Mouse (Mus musculus) stomach, embryonic 15.5 days (tissue): ENCODE data around the gene Olfr891. TPM values are rescaled to one million over a fixed set of nuclear protein-coding genes. Genes with fewer than 3 reads are reported as not detected.
"Not testable (repeated sequence)": the region's sequence is repeated elsewhere in the genome, so short reads cannot be mapped to it uniquely, and the experiment has no call there.

Experiments used
- ATAC-seq: fragments of 200-750 bp; cut with Nextera tagmentation; 2 replicates; pipeline ENCODE4 v1.8.0; 2017; ENCODE audit warnings: low read depth, moderate number of reproducible peaks, moderate TSS enrichment; ENCODE audit not compliant: insufficient read depth, low FRiP score
- H3K27ac ChIP-seq: fragments of 300-500 bp; sonication (generic); 2 replicates; pipeline ENCODE4 v1.5.1; 2015; ENCODE audit warnings: mild to moderate bottlenecking, inconsistent platforms
- H3K27me3 ChIP-seq: fragments of 300-500 bp; sonication (generic); replicated peaks from 2 replicates; pipeline ENCODE4 v1.6.1; 2015; ENCODE audit warnings: inconsistent platforms
- H3K36me3 ChIP-seq: fragments of 300-500 bp; sonication (generic); 2 replicates; pipeline ENCODE4 v1.6.1; 2015; ENCODE audit warnings: inconsistent platforms
- H3K4me1 ChIP-seq: fragments of 300-500 bp; sonication (generic); 2 replicates; pipeline ENCODE4 v1.6.1; 2015; ENCODE audit warnings: inconsistent platforms
- H3K4me2 ChIP-seq: fragments of 300-500 bp; sonication (generic); 2 replicates; pipeline ENCODE4 v1.6.1; 2015; ENCODE audit warnings: mild to moderate bottlenecking, inconsistent platforms
- H3K4me3 ChIP-seq: fragments of 300-500 bp; sonication (generic); replicated peaks from 2 replicates; pipeline ENCODE4 v1.5.1; 2015; ENCODE audit warnings: inconsistent platforms
- H3K9ac ChIP-seq: fragments of 300-500 bp; sonication (generic); 2 replicates; pipeline ENCODE4 v1.6.1; 2015; ENCODE audit warnings: inconsistent platforms
- H3K9me3 ChIP-seq: fragments of 300-500 bp; sonication (generic); 2 replicates; pipeline ENCODE4 v1.6.1; 2016; ENCODE audit warnings: inconsistent platforms
- WGBS: fragments of 180-500 bp; shearing (Covaris S2); methylation state at CpG from one replicate; pipeline ENCODE4 v1.1.7; 2015; 5-methylcytosine and 5-hydroxymethylcytosine counted together
- polyA plus RNA-seq: library from polyadenylated mRNA; unstranded; fragments of >200 nt; fragmentation: Nextera tagmentation; extraction: Ambion mirVana; gene quantifications from 2 replicates; pipeline ENCODE4 v1.2.1, GENCODE M21; 2015

Gene Olfr891
- not detected in 2 replicates for polyA plus RNA-seq

DNA sequence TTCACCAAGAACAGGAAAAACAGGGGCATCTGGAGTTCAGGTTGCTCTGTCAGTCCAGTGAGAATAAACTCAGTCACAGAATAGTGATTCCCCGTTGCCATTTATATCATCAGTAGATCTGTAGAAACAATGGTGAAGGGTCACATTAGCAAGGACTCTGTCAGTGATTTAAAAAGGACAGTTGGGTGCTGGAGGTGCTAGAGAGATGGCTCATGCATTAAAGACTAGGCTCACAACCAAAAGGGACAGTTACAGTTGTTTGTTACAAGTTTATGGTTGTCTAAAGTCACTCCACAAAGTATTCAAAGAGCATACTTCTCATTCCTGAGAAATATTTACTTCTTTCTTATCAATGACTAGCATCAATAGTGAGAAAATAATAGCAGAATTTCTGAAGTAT, at the start of gene Olfr891:
TSS of gene Olfr891 (minus strand) at position 101 of the 400 bp plus-strand sequence.
- Histone ChIP-seq H3K9ac (no peak within 1 kb of the TSS), H3K27me3 (no peaks in the 10 kb centered on the region), H3K4me3 (no peak within 1 kb of the TSS), H3K4me2 (no peak within 1 kb of the TSS), H3K27ac (no peak within 1 kb of the TSS), H3K4me1 (no peaks in the 10 kb centered on the region), H3K9me3 (no peaks in the 10 kb centered on the region), H3K36me3 (no peaks in the 10 kb centered on the region)
- 74% methylated on average over 1 of the region's 1 CpGs for WGBS
- ATAC-seq, result no peak

DNA sequence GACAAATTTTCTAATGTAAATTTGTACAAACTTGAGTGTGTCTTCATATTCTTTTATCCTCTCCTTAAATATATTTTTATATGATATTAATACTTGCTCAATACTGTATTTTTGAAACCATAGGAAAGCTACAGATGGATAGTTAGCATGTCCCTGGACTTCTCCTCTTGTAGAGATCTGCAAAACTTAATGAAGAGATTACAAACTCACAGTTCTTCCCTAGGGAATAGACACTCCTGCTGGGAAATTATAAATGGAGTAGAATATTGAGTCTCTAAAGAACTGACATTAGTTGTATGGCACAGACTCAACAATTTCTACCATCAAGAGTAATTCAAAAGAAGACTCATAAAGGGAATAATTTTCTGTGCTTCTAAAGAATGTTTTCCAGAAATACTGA, 37.1 kb upstream of the Olfr891 start, which contains the start of gene Olfr894:
TSS of gene Olfr894 (plus strand) at position 301 of the 400 bp plus-strand sequence.
- Histone ChIP-seq H3K27me3 (no peaks in the 10 kb centered on the region), H3K36me3 (no peaks in the 10 kb centered on the region), H3K4me1 (no peaks in the 10 kb centered on the region), H3K9ac (no peak within 1 kb of the TSS), H3K9me3 (no peaks in the 10 kb centered on the region), H3K4me3 (no peak within 1 kb of the TSS), H3K4me2 (no peak within 1 kb of the TSS), H3K27ac (no peak within 1 kb of the TSS)
- no peak for ATAC-seq

DNA sequence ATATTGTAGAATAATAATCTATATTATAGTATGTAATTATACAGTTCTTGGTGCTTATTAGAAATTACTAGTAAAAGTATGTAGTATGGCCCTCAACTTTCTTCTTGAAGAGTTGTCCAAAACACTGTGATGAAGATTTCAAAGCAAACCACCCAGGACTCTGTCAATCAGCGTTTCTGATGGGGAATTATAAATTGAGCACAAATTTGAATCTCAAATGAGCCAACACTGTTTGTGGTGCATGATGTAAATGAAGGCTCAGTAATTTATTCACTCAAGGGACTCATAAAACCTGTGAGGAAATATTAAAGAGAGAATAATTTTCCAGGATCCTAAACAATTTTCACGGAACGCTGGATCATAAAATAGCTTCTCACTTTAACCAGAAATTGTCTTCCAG, 27.4 kb upstream of the Olfr891 start, which contains the start of gene Olfr893:
TSS of gene Olfr893 (plus strand) at position 301 of the 400 bp plus-strand sequence.
- ATAC-seq, result no peak
- Histone ChIP-seq H3K4me3 (no peak within 1 kb of the TSS), H3K36me3 (no peaks in the 10 kb centered on the region), H3K27ac (no peak within 1 kb of the TSS), H3K9me3 (no peaks in the 10 kb centered on the region), H3K4me1 (no peaks in the 10 kb centered on the region), H3K4me2 (no peak within 1 kb of the TSS), H3K9ac (no peak within 1 kb of the TSS), H3K27me3 (no peaks in the 10 kb centered on the region)
- WGBS, result 87% methylated on average over 3 of the region's 3 CpGs

DNA sequence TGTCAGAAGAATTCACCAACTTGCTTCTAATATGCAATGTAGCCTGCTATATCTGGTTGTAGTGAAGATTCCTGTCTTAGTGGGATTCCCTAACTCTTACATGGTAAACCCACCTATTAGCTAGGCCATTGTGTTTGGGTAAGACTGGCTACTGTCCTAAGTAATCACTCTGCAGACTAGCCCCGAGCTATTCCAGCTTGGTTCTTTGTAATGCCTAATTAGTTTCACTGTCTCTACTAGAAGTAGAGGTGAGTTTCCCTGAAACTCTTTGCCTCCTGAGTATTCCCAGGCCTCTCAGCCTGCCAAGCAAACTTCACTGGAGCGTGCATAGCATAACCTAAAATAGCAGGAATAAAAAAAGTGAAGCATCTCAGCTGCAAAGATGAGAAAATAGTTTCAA, 12.3 kb downstream of the Olfr891 start:
- not testable (repeated sequence) for ATAC-seq, H3K9ac ChIP-seq, H3K27ac ChIP-seq, H3K36me3 ChIP-seq, H3K4me1 ChIP-seq, H3K9me3 ChIP-seq, H3K4me2 ChIP-seq, H3K4me3 ChIP-seq, H3K27me3 ChIP-seq
- WGBS, result 49% methylated on average over 2 of the region's 2 CpGs

DNA sequence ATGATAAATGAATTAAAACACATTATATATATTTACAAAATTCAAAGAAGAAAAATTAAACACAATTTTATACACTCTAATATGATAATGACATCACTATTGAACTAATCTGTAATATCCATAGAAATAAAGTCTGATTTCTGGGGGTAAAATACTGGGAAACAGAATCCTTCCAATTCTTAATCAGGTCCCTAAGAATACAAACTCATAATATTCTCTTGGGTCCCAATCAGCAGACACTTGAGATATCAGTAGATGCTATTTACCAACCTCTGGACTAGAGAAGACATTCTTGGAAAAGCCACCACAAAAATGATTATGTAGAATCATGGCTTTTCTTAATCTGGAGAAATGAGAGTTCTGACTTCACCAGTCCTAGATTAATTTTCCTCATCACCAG, 38.4 kb downstream of the Olfr891 start, which contains the start of gene Olfr890:
TSS of gene Olfr890 (plus strand) at position 301 of the 400 bp plus-strand sequence.
- no peak for ATAC-seq
- Histone ChIP-seq H3K27ac (no peak within 1 kb of the TSS), H3K36me3 (no peaks in the 10 kb centered on the region), H3K4me2 (no peak within 1 kb of the TSS), H3K9ac (no peak within 1 kb of the TSS), H3K4me1 (no peaks in the 10 kb centered on the region), H3K27me3 (no peaks in the 10 kb centered on the region), H3K4me3 (no peak within 1 kb of the TSS), H3K9me3 (no peaks in the 10 kb centered on the region)

Other genes with a start within 250 kb of the Olfr891 start
- gene Olfr881, start 189.0 kb downstream of the Olfr891 start, polyA plus RNA-seq, result not detected in 2 replicates
- not detected in 2 replicates for gene Olfr883, start 155.0 kb downstream of the Olfr891 start, polyA plus RNA-seq
- not detected in 2 replicates for gene Olfr884, start 134.3 kb downstream of the Olfr891 start, polyA plus RNA-seq
- gene Olfr885, start 119.5 kb downstream of the Olfr891 start, polyA plus RNA-seq, result not detected in 2 replicates
- gene Olfr887, start 96.7 kb downstream of the Olfr891 start, polyA plus RNA-seq, result not detected in 2 replicates
- gene Olfr888, start 72.7 kb downstream of the Olfr891 start, polyA plus RNA-seq, result not detected in 2 replicates
- 0.03 and 0.04 TPM in 2 replicates for gene Olfr889, start 65.6 kb downstream of the Olfr891 start, polyA plus RNA-seq
- gene Olfr890, start 38.3 kb downstream of the Olfr891 start, polyA plus RNA-seq, result not detected in 2 replicates
- not detected in 2 replicates for gene Olfr893, start 27.5 kb upstream of the Olfr891 start, polyA plus RNA-seq
- not detected in 2 replicates for gene Olfr894, start 37.2 kb upstream of the Olfr891 start, polyA plus RNA-seq
- gene Olfr143, start 72.0 kb upstream of the Olfr891 start, polyA plus RNA-seq, result not detected in 2 replicates
- not detected in 2 replicates for gene Olfr895, start 87.0 kb upstream of the Olfr891 start, polyA plus RNA-seq
- not detected in 2 replicates for gene Olfr896-ps1, start 110.3 kb upstream of the Olfr891 start, polyA plus RNA-seq
- gene Olfr25, start 148.2 kb upstream of the Olfr891 start, polyA plus RNA-seq, result not detected in 2 replicates
- gene Olfr898, start 167.6 kb upstream of the Olfr891 start, polyA plus RNA-seq, result not detected in 2 replicates
- gene Olfr250, start 186.1 kb upstream of the Olfr891 start, polyA plus RNA-seq, result not detected in 2 replicates
- not detected in 2 replicates for gene Olfr251, start 196.3 kb upstream of the Olfr891 start, polyA plus RNA-seq
- not detected in 2 replicates for gene Olfr147, start 220.9 kb upstream of the Olfr891 start, polyA plus RNA-seq
- gene Olfr901, start 248.6 kb upstream of the Olfr891 start, polyA plus RNA-seq, result not detected in 2 replicates